Mouse (Mus musculus) CH12.LX (cell line): Measurements from ENCODE around the gene Smim23. TPM values are rescaled to one million over a fixed set of nuclear protein-coding genes. Genes with fewer than 3 reads are reported as not detected.

Experiments
- DNase-seq: peaks from one replicate; pipeline ENCODE4 v3.0.0-alpha.2; 2013; ENCODE audit errors: extremely low read depth
- H3K27ac ChIP-seq: 2 replicates; pipeline ENCODE4 v1.5.1; 2012; ENCODE audit warnings: low read depth, mild to moderate bottlenecking, control low read depth, moderate library complexity; ENCODE audit not compliant: insufficient read depth
- H3K27me3 ChIP-seq: replicated peaks from 2 replicates; pipeline ENCODE3; 2012; ENCODE audit warnings: inconsistent platforms
- H3K36me3 ChIP-seq, 2 experiments: replicated peaks in 1 of 2; 2 replicates each; pipeline versions ENCODE3 to v1.6.1; 2012; ENCODE audit warnings: inconsistent platforms in 1 of 2, low read length in 1 of 2, mild to moderate bottlenecking in 1 of 2, mixed read lengths in 1 of 2, moderate library complexity in 1 of 2; ENCODE audit not compliant: control insufficient read depth in 1 of 2, insufficient read depth in 1 of 2
- H3K4me1 ChIP-seq, 2 experiments: 2 replicates each; pipeline ENCODE4 v1.6.1; 2012; ENCODE audit warnings: inconsistent platforms in 1 of 2, moderate library complexity in 1 of 2; ENCODE audit not compliant: insufficient read depth in 2 of 2, control insufficient read depth in 1 of 2
- H3K4me2 ChIP-seq: 2 replicates; pipeline ENCODE4 v1.6.1; 2012; ENCODE audit warnings: low read depth, mild to moderate bottlenecking, control low read depth; ENCODE audit not compliant: poor library complexity, insufficient read depth, severe bottlenecking
- H3K4me3 ChIP-seq, 3 experiments: fragments of 150-350 bp in 1 of 3; sonication (generic) in 1 of 3; replicated peaks in 1 of 3; 2 replicates each; pipeline versions ENCODE3 to v1.5.1; 2011 to 2012; ENCODE audit warnings: low read depth in 2 of 3, low read length in 2 of 3, mild to moderate bottlenecking in 2 of 3, moderate library complexity in 2 of 3, control low read depth in 1 of 3, improper control_type of control experiment in 1 of 3, inconsistent platforms in 1 of 3, mixed read lengths in 1 of 3; ENCODE audit not compliant: poor library complexity in 1 of 3
- H3K79me2 ChIP-seq: replicated peaks from 2 replicates; pipeline ENCODE4 v1.6.1; 2012; ENCODE audit warnings: mild to moderate bottlenecking, moderate library complexity; ENCODE audit not compliant: control insufficient read depth, poor library complexity, insufficient read depth, severe bottlenecking; ENCODE audit errors: extremely low read depth
- H3K9ac ChIP-seq: 2 replicates; pipeline ENCODE4 v1.6.1; 2012; ENCODE audit warnings: low read depth, mild to moderate bottlenecking, control low read depth, moderate library complexity; ENCODE audit not compliant: insufficient read depth
- H3K9me3 ChIP-seq: replicated peaks from 2 replicates; pipeline ENCODE3; 2012; ENCODE audit warnings: low read length, inconsistent platforms, mixed read lengths
- BHLHE40 ChIP-seq: IDR thresholded peaks from 2 replicates; pipeline ENCODE4 v1.6.1; 2011; ENCODE audit warnings: mild to moderate bottlenecking, low read depth, low read length, improper control_type of control experiment
- CHD1 ChIP-seq: IDR thresholded peaks from 2 replicates; pipeline ENCODE4 v1.6.1; 2012; ENCODE audit warnings: low read depth, low read length, improper control_type of control experiment, inconsistent platforms
- ELF1 ChIP-seq: IDR thresholded peaks from 2 replicates; pipeline ENCODE4 v1.6.1; 2014; ENCODE audit warnings: low read depth, mild to moderate bottlenecking, inconsistent platforms, low read length, improper control_type of control experiment
- EP300 ChIP-seq: IDR thresholded peaks from 2 replicates; pipeline ENCODE4 v1.6.1; 2011; ENCODE audit warnings: low read length, improper control_type of control experiment
- ETS1 ChIP-seq: conservative IDR thresholded peaks from 2 replicates; pipeline ENCODE4 v1.6.1; 2012; ENCODE audit warnings: low read depth, mild to moderate bottlenecking, inconsistent platforms, low read length, improper control_type of control experiment, moderate library complexity
- GABPA ChIP-seq: IDR thresholded peaks from 2 replicates; pipeline ENCODE4 v1.6.1; 2012; ENCODE audit warnings: low read depth, low read length, improper control_type of control experiment, inconsistent platforms; ENCODE audit not compliant: insufficient replicate concordance
- IRF4 ChIP-seq: IDR thresholded peaks from 2 replicates; pipeline ENCODE4 v1.6.1; 2014; ENCODE audit warnings: low read depth, mild to moderate bottlenecking, inconsistent platforms, low read length, improper control_type of control experiment
- JUN ChIP-seq: IDR thresholded peaks from 2 replicates; pipeline ENCODE4 v1.6.1; 2011; ENCODE audit warnings: low read depth, mild to moderate bottlenecking, low read length, improper control_type of control experiment, moderate library complexity; ENCODE audit not compliant: insufficient read depth
- KAT2A ChIP-seq: IDR thresholded peaks from 2 replicates; pipeline ENCODE4 v1.6.1; 2012; ENCODE audit warnings: low read length, improper control_type of control experiment, inconsistent platforms; ENCODE audit not compliant: insufficient replicate concordance
- MAFK ChIP-seq: IDR thresholded peaks from 2 replicates; pipeline ENCODE4 v1.6.1; 2011; ENCODE audit warnings: low read length, improper control_type of control experiment; ENCODE audit not compliant: insufficient replicate concordance
- MAX ChIP-seq: IDR thresholded peaks from 2 replicates; pipeline ENCODE4 v1.6.1; 2011; ENCODE audit warnings: low read length, improper control_type of control experiment
- MEF2A ChIP-seq: IDR thresholded peaks from 2 replicates; pipeline ENCODE4 v1.6.1; 2014; ENCODE audit warnings: low read depth, mild to moderate bottlenecking, inconsistent platforms, low read length, improper control_type of control experiment, borderline replicate concordance
- MXI1 ChIP-seq: IDR thresholded peaks from 2 replicates; pipeline ENCODE4 v1.6.1; 2011; ENCODE audit warnings: mild to moderate bottlenecking, low read depth, low read length, improper control_type of control experiment
- MYC ChIP-seq: IDR thresholded peaks from 2 replicates; pipeline ENCODE4 v1.6.1; 2011; ENCODE audit warnings: low read depth, mild to moderate bottlenecking, improper control_type of control experiment, low read length
- POLR2A ChIP-seq: IDR thresholded peaks from 2 replicates; pipeline ENCODE4 v1.6.1; 2011; ENCODE audit warnings: low read depth, mild to moderate bottlenecking, improper control_type of control experiment, low read length
- POLR2AphosphoS2 ChIP-seq: IDR thresholded peaks from 2 replicates; pipeline ENCODE4 v1.6.1; 2011; ENCODE audit warnings: low read depth, low read length, improper control_type of control experiment
- SIN3A ChIP-seq: IDR thresholded peaks from 2 replicates; pipeline ENCODE4 v1.6.1; 2012; ENCODE audit warnings: low read length, improper control_type of control experiment, inconsistent platforms
- TCF12 ChIP-seq: IDR thresholded peaks from 2 replicates; pipeline ENCODE4 v1.6.1; 2014; ENCODE audit warnings: low read depth, mild to moderate bottlenecking, inconsistent platforms, low read length, improper control_type of control experiment
- USF1 ChIP-seq: IDR thresholded peaks from 2 replicates; pipeline ENCODE4 v1.6.1; 2014; ENCODE audit warnings: low read depth, mild to moderate bottlenecking, inconsistent platforms, low read length, improper control_type of control experiment
- USF2 ChIP-seq: conservative IDR thresholded peaks from 2 replicates; pipeline ENCODE4 v1.6.1; 2011; ENCODE audit warnings: low read depth, low read length, improper control_type of control experiment
- ZKSCAN1 ChIP-seq: IDR thresholded peaks from 2 replicates; pipeline ENCODE4 v1.6.1; 2012; ENCODE audit warnings: low read depth, inconsistent platforms, low read length, improper control_type of control experiment, borderline replicate concordance
- ZMIZ1 ChIP-seq: IDR thresholded peaks from 2 replicates; pipeline ENCODE4 v1.6.1; 2012; ENCODE audit warnings: low read depth, mild to moderate bottlenecking, inconsistent platforms, low read length, improper control_type of control experiment
- ZNF384 ChIP-seq: IDR thresholded peaks from 2 replicates; pipeline ENCODE4 v1.6.1; 2012; ENCODE audit warnings: low read depth, low read length, improper control_type of control experiment, inconsistent platforms
- dilution Hi-C: fragments of 300-500 bp; cut with MboI; formaldehyde crosslinking; loops from 2 replicates; pipeline ENCODE4 v1.14.3; 2020; ENCODE audit warnings: low sequenced_read_pairs; ENCODE audit not compliant: extremely low pct_unique_long_range_greater_than_20kb, extremely low pct_ligation_motif_present
- in situ Hi-C: fragments of 300-500 bp; cut with MboI; formaldehyde crosslinking; loops from 3 replicates; pipeline ENCODE4 v1.14.3; 2019; ENCODE audit warnings: low sequenced_read_pairs, low pct_ligation_motif_present, low pct_unique_long_range_greater_than_20kb, mixed read lengths
- polyA plus RNA-seq: library from polyadenylated mRNA; unstranded; fragments of >175 nt; gene quantifications from 2 replicates; pipeline ENCODE4 v1.2.1, GENCODE M21; 2012; ENCODE audit warnings: low read depth; ENCODE audit not compliant: insufficient read length
- total RNA-seq, 2 experiments: library from RNA; depleted of rRNA; stranded (reverse); fragments of 300-350 nt in 1 of 2; fragments of >200 nt in 1 of 2; gene quantifications; 2 replicates each; pipeline ENCODE4 v1.2.3; 2012 to 2014

Gene Smim23
- total and polyA plus RNA-seq, 3 experiments, result not detected

GRCm38 (mm10) chr11:32846682-32847222 lies 22.3 kb upstream of the Smim23 start:
- TF ChIP-seq POLR2A, result no peak
- no peak for TF ChIP-seq ZMIZ1
- TF ChIP-seq POLR2AphosphoS2, result no peak
- 0 out of 2 replicates have a peak, but pooled peaks have one; percentile 11 for TF ChIP-seq BHLHE40
- TF ChIP-seq MXI1, result peak; percentile 29; the same call in 1 of the 2 replicates
- TF ChIP-seq USF2, result no peak
- TF ChIP-seq JUN, result no peak
- peak; percentile 69 for TF ChIP-seq MAX
- TF ChIP-seq CHD1, result 0 out of 2 replicates have a peak, but pooled peaks have one; percentile 39
- TF ChIP-seq TCF12, result peak; percentile 44; the same call in 1 of the 2 replicates
- no peak for TF ChIP-seq USF1
- TF ChIP-seq ELF1, result peak; percentile 45; the same call in 1 of the 2 replicates
- TF ChIP-seq MEF2A, result peak; percentile 61; the same call in 1 of the 2 replicates
- 0 out of 2 replicates have a peak, but pooled peaks have one; percentile 10 for TF ChIP-seq IRF4
- peak; percentile 90 for TF ChIP-seq ZKSCAN1
- 0 out of 2 replicates have a peak, but pooled peaks have one; percentile 48 for TF ChIP-seq MYC
- TF ChIP-seq SIN3A, result no peak
- peak; percentile 41; the same call in 1 of the 2 replicates for TF ChIP-seq EP300
- TF ChIP-seq MAFK, result no peak
- TF ChIP-seq ETS1, result no peak; the same call in 1 of the 2 replicates
- no peak for TF ChIP-seq KAT2A
- Histone ChIP-seq H3K4me3 (no peak overlapping the region), H3K27me3 (no peaks in the 10 kb centered on the region), H3K4me1 (peaks cover 8 to 10% of the 10 kb centered on the region in 2 experiments), H3K4me2 (no peak overlapping the region), H3K9me3 (no peaks in the 10 kb centered on the region), H3K9ac (no peak overlapping the region), H3K36me3 (no peaks in the 10 kb centered on the region), H3K27ac (no peak overlapping the region), H3K79me2 (no peaks in the 10 kb centered on the region)
- no peak for DNase-seq
- dilution Hi-C loops, result no loop called here
- in situ Hi-C loops, result no loop called here

DNA sequence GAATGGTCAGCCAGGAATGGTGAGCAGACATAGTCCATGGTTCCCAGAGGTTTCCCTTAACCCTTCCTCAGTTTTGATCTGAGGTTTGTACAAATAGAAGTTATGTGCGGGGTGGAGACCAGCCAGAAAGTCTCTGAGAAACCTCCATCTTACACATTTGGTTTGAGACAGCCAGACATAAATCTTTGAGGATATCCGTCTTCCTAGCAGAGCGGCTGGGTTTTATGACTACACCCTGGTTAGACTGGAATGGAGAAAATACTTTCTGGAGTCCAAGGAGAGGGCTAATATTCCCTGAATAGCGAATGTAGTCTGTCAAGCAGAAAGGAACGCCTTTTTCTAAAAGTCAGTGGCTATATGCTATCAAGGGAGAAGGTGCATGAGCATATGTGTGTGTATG lies 16.8 kb upstream of the Smim23 start:
- H3K9me3 ChIP-seq, result peaks cover 1% of the 10 kb centered on the region
- dilution Hi-C loops, result no loop called here

More for the DNA sequence above, 16.8 kb upstream of the Smim23 start:
- no peak for DNase-seq
- in situ Hi-C loops, result no loop called here
- Histone ChIP-seq H3K4me3 (no peak overlapping the region), H3K27me3 (peaks cover 20% of the 10 kb centered on the region), H3K27ac (no peak overlapping the region), H3K4me1 (peaks cover 0 to 2% of the 10 kb centered on the region in 2 experiments; a peak in 1 of 4 replicates), H3K9ac (no peak overlapping the region), H3K79me2 (no peaks in the 10 kb centered on the region), H3K36me3 (no peaks in the 10 kb centered on the region), H3K4me2 (no peak overlapping the region)
- TF ChIP-seq ZNF384, result no peak
- no peak for TF ChIP-seq JUN
- TF ChIP-seq GABPA, result no peak
